In the genomic region with DNA sequence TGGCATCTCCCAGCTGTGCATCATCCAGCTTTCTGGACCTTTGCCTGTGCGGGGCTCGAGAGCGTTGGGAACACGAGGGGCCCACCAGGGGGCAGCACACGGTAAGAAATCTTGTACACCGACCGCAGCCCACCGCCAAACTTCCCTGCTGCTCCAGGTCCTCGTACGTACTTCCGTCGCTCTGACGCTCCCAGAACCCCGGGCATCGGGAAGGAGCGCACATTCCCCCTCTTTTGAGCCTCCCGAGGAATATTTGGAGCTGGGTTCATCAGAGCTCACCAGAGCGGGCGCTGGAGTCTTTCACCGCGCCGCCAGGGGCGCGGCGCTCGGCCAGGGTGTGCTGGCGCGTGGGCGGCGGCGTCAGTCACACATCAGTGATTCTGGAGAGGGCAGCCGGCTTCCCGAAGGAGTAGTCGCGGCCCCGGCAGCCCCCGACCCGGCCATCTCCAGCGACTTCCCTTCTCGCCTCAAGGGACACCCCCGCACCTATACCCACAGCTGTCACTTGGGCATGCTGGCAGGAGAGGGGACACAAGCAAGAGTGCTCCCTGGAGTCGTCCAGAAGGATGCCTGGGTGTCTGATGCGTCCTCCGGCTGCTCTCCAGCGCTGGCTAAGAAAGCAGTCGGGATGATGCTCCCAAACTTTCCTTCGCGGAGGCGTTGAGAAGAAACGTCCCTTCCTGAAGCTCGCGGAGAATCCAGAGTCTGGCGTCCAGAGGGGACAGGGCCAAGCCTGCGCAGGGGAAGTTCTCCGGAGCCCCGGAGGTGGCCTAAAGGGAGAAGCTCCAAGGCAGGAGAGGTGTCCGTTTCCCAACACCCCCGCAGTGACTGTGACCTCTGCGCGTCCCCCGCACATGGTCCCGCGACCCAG, we compare ENCODE assay signal across 8 mouse cellular contexts. TPM values are rescaled to one million over a fixed set of nuclear protein-coding genes. Genes with fewer than 3 reads are reported as not detected.
DNase-seq lines count a peak whose midpoint lies in the region; ATAC-seq lines count a peak whose summit lies in the region.

No protein-coding gene starts in this region.

- peak; percentile 80 for ATAC-seq in hindbrain, embryonic 12.5 days (ENCODE audit: low FRiP score)
- ATAC-seq in lung, embryonic 16.5 days (ENCODE audit: low read depth) = peak; percentile 82

- peak overlapping the region; percentile 67 for H3K9ac ChIP-seq in hindbrain, embryonic 12.5 days
- peak overlapping the region; percentile 74 for H3K9ac ChIP-seq in lung, embryonic 16.5 days (ENCODE audit: low read length)

- H3K4me3 ChIP-seq in hindbrain, embryonic 12.5 days = peak overlapping the region; percentile 64
- peak overlapping the region; percentile 57 for H3K4me3 ChIP-seq in lung, embryonic 16.5 days (ENCODE audit: low read length)

- H3K4me1 ChIP-seq in hindbrain, embryonic 12.5 days = peaks cover 17% of the 10 kb centered on the region
- no peaks in the 10 kb centered on the region; the same call in 1 of the 2 replicates for H3K4me1 ChIP-seq in lung, embryonic 16.5 days (replicated peaks; ENCODE audit: control insufficient read depth, insufficient read depth, low read length)

- peak; percentile 99 for DNase-seq in NIH3T3 (ENCODE audit: low read depth)
- DNase-seq in cerebellum, adult 9-11 months = peak; percentile 38
- peak; percentile 83 to 89 for DNase-seq in frontal cortex, postnatal 14 days (ENCODE audit: low spot score in 2 of 2)
- DNase-seq in layer of hippocampus, postnatal 10 days (ENCODE audit: low spot score in 2 of 2) = peak; percentile 95 to 96
- peak; percentile 80 for DNase-seq in ovary, postnatal 36 days (ENCODE audit: low spot score)
- peak; percentile 35 to 45 for DNase-seq in thymus, postnatal 36 days

- H3K36me3 ChIP-seq in hindbrain, embryonic 12.5 days = no peaks in the 10 kb centered on the region
- no peaks in the 10 kb centered on the region for H3K36me3 ChIP-seq in lung, embryonic 16.5 days (ENCODE audit: control insufficient read depth, insufficient read depth, low read length)

- peaks cover 32% of the 10 kb centered on the region for H3K27me3 ChIP-seq in hindbrain, embryonic 12.5 days
- peaks cover 18% of the 10 kb centered on the region for H3K27me3 ChIP-seq in lung, embryonic 16.5 days (ENCODE audit: control insufficient read depth, insufficient read depth, low read depth, low read length)

- peak overlapping the region; percentile 100 for H3K4me2 ChIP-seq in hindbrain, embryonic 12.5 days (replicated peaks)
- peak overlapping the region; percentile 59 for H3K4me2 ChIP-seq in lung, embryonic 16.5 days (ENCODE audit: low read depth, low read length)

- H3K27ac ChIP-seq in hindbrain, embryonic 12.5 days = peak overlapping the region; percentile 40; the same call in 1 of the 2 replicates
- H3K27ac ChIP-seq in lung, embryonic 16.5 days (ENCODE audit: low read length) = peak overlapping the region; percentile 56

- no peaks in the 10 kb centered on the region for H3K9me3 ChIP-seq in hindbrain, embryonic 12.5 days (replicated peaks)
- no peaks in the 10 kb centered on the region for H3K9me3 ChIP-seq in lung, embryonic 16.5 days (ENCODE audit: control insufficient read depth, low read length)

- WGBS in hindbrain, embryonic 12.5 days = under 1% methylated on average over 63 of the region's 63 CpGs
- WGBS in lung, embryonic 16.5 days = under 1% methylated on average over 63 of the region's 63 CpGs

RNA-seq across cellular contexts. Expression of a gene that starts 0.7 kb away (rescaled TPM):
- 2.4 and 3.9 TPM in 2 replicates for polyA plus RNA-seq in hindbrain, embryonic 12.5 days (2016; fragmentation: Nextera tagmentation; extraction: Ambion mirVana)
- total RNA-seq in layer of hippocampus, postnatal 10 days (2021) = 10 to 100 TPM; 47.8 to 50.1 TPM
- polyA plus RNA-seq in lung, embryonic 16.5 days (2015; fragmentation: Nextera tagmentation; extraction: Ambion mirVana) = 1.9 and 2.8 TPM in 2 replicates

Comparison
In these comparisons a context has a peak if more than half of its experiments do, and no peak if none do; other contexts are left out.
1. Peak in every context shown above with its lines: DNase-seq, ATAC-seq, H3K4me3 ChIP-seq and H3K27ac ChIP-seq.
2. DNase-seq: peak in every context shown above with its lines; median percentile 99 in NIH3T3; 96 in layer of hippocampus, postnatal 10 days; 86 in frontal cortex, postnatal 14 days; 80 in ovary, postnatal 36 days; 40 in thymus, postnatal 36 days; 38 in cerebellum, adult 9-11 months.